ENCODE assay signal across 10 mouse cellular contexts in genomic region chr9:43944816-43945741, GRCm38 (mm10).
DNase-seq lines count a peak whose midpoint lies in the region; ATAC-seq and TF ChIP-seq lines count a peak whose summit lies in the region.
"Had no signal": no experiment of that assay in that cellular context is flagged by ENCODE, and none has a peak within 500 bp of the region (broad histone marks: within the 10 kb centered on the region; RNA-seq: fewer than 3 reads in every experiment).

No protein-coding gene starts in this region.

- no peak for ATAC-seq in hindbrain, embryonic 13.5 days (ENCODE audit: low FRiP score)
- no peak for ATAC-seq in lung, postnatal 0 days

- no peaks in the 10 kb centered on the region for H3K36me3 ChIP-seq in hindbrain, embryonic 13.5 days
- H3K36me3 ChIP-seq in hindbrain, embryonic 10.5 days = no peaks in the 10 kb centered on the region
- H3K36me3 ChIP-seq in thymus, adult 2 months (ENCODE audit: control insufficient read depth, insufficient read depth, low read length) = no peaks in the 10 kb centered on the region
- H3K36me3 ChIP-seq in lung, postnatal 0 days (ENCODE audit: insufficient read depth, low read length) = no peaks in the 10 kb centered on the region
- H3K36me3 ChIP-seq: forebrain, embryonic 12.5 days had no signal

- intact Hi-C loops in heart, postnatal 10 days (cut with DNase I) = no loop called here

- TF ChIP-seq POLR2A in thymus, adult 2 months (IDR thresholded peaks at IDR 0.05; ENCODE audit: control insufficient read depth, extremely low read depth, insufficient read depth, low read length, poor library complexity) = no peak

- H3K27ac ChIP-seq in hindbrain, embryonic 13.5 days = 0 out of 2 replicates have a peak overlapping the region, but pooled peaks have one; percentile 12
- H3K27ac ChIP-seq in hindbrain, embryonic 10.5 days = no peak overlapping the region
- no peak overlapping the region for H3K27ac ChIP-seq in thymus, adult 2 months (ENCODE audit: control insufficient read depth, insufficient read depth, low read length)
- H3K27ac ChIP-seq in lung, postnatal 0 days (ENCODE audit: low read length) = no peak overlapping the region
- H3K27ac ChIP-seq: forebrain, embryonic 12.5 days had no signal

- H3K27me3 ChIP-seq in hindbrain, embryonic 13.5 days = peaks cover 8% of the 10 kb centered on the region; the same call in 1 of the 2 replicates
- H3K27me3 ChIP-seq in hindbrain, embryonic 10.5 days (ENCODE audit: insufficient read depth, poor library complexity, severe bottlenecking) = no peaks in the 10 kb centered on the region; the same call in 1 of the 2 replicates
- H3K27me3 ChIP-seq in thymus, adult 2 months (ENCODE audit: control insufficient read depth, insufficient read depth, low read length) = no peaks in the 10 kb centered on the region
- no peaks in the 10 kb centered on the region for H3K27me3 ChIP-seq in lung, postnatal 0 days (replicated peaks; ENCODE audit: insufficient read depth, low read length)

- no peak for TF ChIP-seq CTCF in thymus, adult 2 months (IDR thresholded peaks at IDR 0.05; ENCODE audit: borderline replicate concordance, control insufficient read depth, extremely low read depth, insufficient read depth, low read length, poor library complexity)
- TF ChIP-seq CTCF in lung, postnatal 0 days (IDR thresholded peaks at IDR 0.05) = no peak

- H3K9me3 ChIP-seq in hindbrain, embryonic 13.5 days = no peaks in the 10 kb centered on the region
- H3K9me3 ChIP-seq in hindbrain, embryonic 10.5 days = no peaks in the 10 kb centered on the region
- H3K9me3 ChIP-seq in lung, postnatal 0 days (ENCODE audit: low read length) = no peaks in the 10 kb centered on the region

- TF ChIP-seq EP300 in lung, postnatal 0 days (IDR thresholded peaks at IDR 0.05) = no peak

- no peak overlapping the region for H3K9ac ChIP-seq in hindbrain, embryonic 13.5 days
- H3K9ac ChIP-seq in lung, postnatal 0 days (replicated peaks; ENCODE audit: low read depth) = no peak overlapping the region
- H3K9ac ChIP-seq: forebrain, embryonic 12.5 days had no signal

- DNase-seq in hindbrain, embryonic 10.5 days (ENCODE audit: low spot score) = no peak
- peak; percentile 62 for DNase-seq in MN1 (ENCODE audit: low spot score)
- peak; percentile 39 to 43 for DNase-seq in cerebellum, postnatal 25 days
- DNase-seq in heart, postnatal 10 days = peak; percentile 75 to 78
- DNase-seq in thymus, adult 2 months = no peak
- DNase-seq in retina, postnatal 1 day = no peak
- no peak for DNase-seq in lung, postnatal 0 days (ENCODE audit: low spot score)
- DNase-seq: kidney, adult 8-10 months had no signal

- no peak overlapping the region for H3K4me2 ChIP-seq in hindbrain, embryonic 13.5 days
- H3K4me2 ChIP-seq in lung, postnatal 0 days (replicated peaks; ENCODE audit: low read depth, low read length) = no peak overlapping the region
- H3K4me2 ChIP-seq: forebrain, embryonic 12.5 days had no signal

- H3K4me1 ChIP-seq in hindbrain, embryonic 13.5 days (replicated peaks) = peaks cover 56% of the 10 kb centered on the region
- peaks cover 33% of the 10 kb centered on the region for H3K4me1 ChIP-seq in hindbrain, embryonic 10.5 days (replicated peaks)
- H3K4me1 ChIP-seq in thymus, adult 2 months (replicated peaks; ENCODE audit: control insufficient read depth, insufficient read depth, low read length) = no peaks in the 10 kb centered on the region
- H3K4me1 ChIP-seq in lung, postnatal 0 days (ENCODE audit: insufficient read depth, low read depth, low read length) = no peaks in the 10 kb centered on the region

- whole genome bisulfite sequencing in hindbrain, embryonic 13.5 days = 71% methylated on average over 13 of the region's 13 CpGs
- 78% methylated on average over 13 of the region's 13 CpGs for WGBS in hindbrain, embryonic 10.5 days
- WGBS in thymus, adult 2 months = 59% methylated on average over 13 of the region's 13 CpGs
- WGBS in lung, postnatal 0 days = 67% methylated on average over 13 of the region's 13 CpGs

- no peak overlapping the region for H3K4me3 ChIP-seq in hindbrain, embryonic 13.5 days
- H3K4me3 ChIP-seq in hindbrain, embryonic 10.5 days = no peak overlapping the region
- H3K4me3 ChIP-seq in thymus, adult 2 months (ENCODE audit: control insufficient read depth, insufficient read depth, low read length) = no peak overlapping the region
- no peak overlapping the region for H3K4me3 ChIP-seq in lung, postnatal 0 days (ENCODE audit: low read depth, low read length)
- H3K4me3 ChIP-seq: forebrain, embryonic 12.5 days had no signal

Comparison
In these comparisons a context has a peak if more than half of its experiments do, and no peak if none do; other contexts are left out.
1. DNase-seq: peak in MN1 (single experiment), cerebellum, postnatal 25 days (2 of 2) and heart, postnatal 10 days (2 of 2); none in hindbrain, embryonic 10.5 days (single experiment), thymus, adult 2 months (single experiment), retina, postnatal 1 day (single experiment) and lung, postnatal 0 days (single experiment).